Mouse (Mus musculus): ENCODE measurements around the gene Musk. TPM values are rescaled to one million over a fixed set of nuclear protein-coding genes. Genes with fewer than 3 reads are reported as not detected.
"Not testable (repeated sequence)": the region's sequence is repeated elsewhere in the genome, so short reads cannot be mapped to it uniquely, and the experiment has no call there.

Gene Musk
- total and polyA plus RNA-seq, 3 experiments, result not detected

GRCm38 (mm10) chr4:58245544-58245943, 40.2 kb upstream of the Musk start:
- no peaks in the 10 kb centered on the region for H3K4me1 ChIP-seq (ENCODE audit: control insufficient read depth in 1 of 2, insufficient read depth in 2 of 2, low read length in 2 of 2)
- no peaks in the 10 kb centered on the region for H3K9me3 ChIP-seq (replicated peaks; ENCODE audit: insufficient read depth, low read length)
- no peak overlapping the region for H3K4me3 ChIP-seq (ENCODE audit: control insufficient read depth in 1 of 2, insufficient read depth in 1 of 2, low read depth in 2 of 2, low read length in 2 of 2)
- H3K36me3 ChIP-seq (ENCODE audit: control insufficient read depth in 1 of 2, insufficient read depth in 2 of 2, low read length in 2 of 2), result no peaks in the 10 kb centered on the region
- H3K27me3 ChIP-seq (ENCODE audit: control insufficient read depth in 1 of 2, insufficient read depth in 2 of 2, low read length in 2 of 2), result no peaks in the 10 kb centered on the region; a peak in 1 of 4 replicates
- no peak for DNase-seq (ENCODE audit: low read depth, low spot score)
- no peak for TF ChIP-seq ETS1 (IDR thresholded peaks at IDR 0.05; ENCODE audit: low read depth, low read length)
- TF ChIP-seq SIN3A (IDR thresholded peaks at IDR 0.05; ENCODE audit: low read length), result no peak
- no peak for TF ChIP-seq CTCF (IDR thresholded peaks at IDR 0.05 in 2 of 3, conservative IDR thresholded peaks at IDR 0.05 in 1 of 3; ENCODE audit: control insufficient read depth in 1 of 3, insufficient read depth in 1 of 3, low read depth in 2 of 3, low read length in 3 of 3, poor library complexity in 1 of 3, severe bottlenecking in 1 of 3)
- no peak overlapping the region for H3K27ac ChIP-seq (ENCODE audit: control insufficient read depth, low read depth, low read length)
- no peak overlapping the region for H3K9ac ChIP-seq (ENCODE audit: control insufficient read depth, low read depth, low read length, poor library complexity, severe bottlenecking)
- no peaks in the 10 kb centered on the region for H3K79me2 ChIP-seq (ENCODE audit: control insufficient read depth, insufficient read depth, low read length, poor library complexity)

- Histone ChIP-seq H3K4me1 (ENCODE audit: control insufficient read depth in 1 of 2, insufficient read depth in 2 of 2, low read length in 2 of 2) (no peaks in the 10 kb centered on the region), H3K36me3 (ENCODE audit: control insufficient read depth in 1 of 2, insufficient read depth in 2 of 2, low read length in 2 of 2) (no peaks in the 10 kb centered on the region), H3K9me3 (replicated peaks; ENCODE audit: insufficient read depth, low read length) (no peaks in the 10 kb centered on the region), H3K27me3 (ENCODE audit: control insufficient read depth in 1 of 2, insufficient read depth in 2 of 2, low read length in 2 of 2) (no peaks in the 10 kb centered on the region), H3K9ac (ENCODE audit: control insufficient read depth, low read depth, low read length, poor library complexity, severe bottlenecking) (no peak overlapping the region), H3K4me3 (ENCODE audit: control insufficient read depth in 1 of 2, insufficient read depth in 1 of 2, low read depth in 2 of 2, low read length in 2 of 2) (no peak overlapping the region), H3K27ac (ENCODE audit: control insufficient read depth, low read depth, low read length) (no peak overlapping the region), H3K79me2 (ENCODE audit: control insufficient read depth, insufficient read depth, low read length, poor library complexity) (no peaks in the 10 kb centered on the region)
- TF ChIP-seq EP300 (IDR thresholded peaks at IDR 0.05; ENCODE audit: low read depth in 1 of 2, low read length in 2 of 2), result no peak
- TF ChIP-seq MYB (IDR thresholded peaks at IDR 0.05; ENCODE audit: low read depth, low read length), result no peak
- peak; percentile 10 to 44 (median 35); a peak in 4 of 6 replicates for TF ChIP-seq CTCF (IDR thresholded peaks at IDR 0.05 in 2 of 3, conservative IDR thresholded peaks at IDR 0.05 in 1 of 3; ENCODE audit: control insufficient read depth in 1 of 3, insufficient read depth in 1 of 3, low read depth in 2 of 3, low read length in 3 of 3, poor library complexity in 1 of 3, severe bottlenecking in 1 of 3)
- TF ChIP-seq MXI1 (IDR thresholded peaks at IDR 0.05; ENCODE audit: low read depth, low read length), result no peak
- TF ChIP-seq KAT2A (conservative IDR thresholded peaks at IDR 0.05; ENCODE audit: low read depth, low read length), result no peak
- no peak for TF ChIP-seq NRF1 (IDR thresholded peaks at IDR 0.05; ENCODE audit: insufficient read depth, low read depth, low read length, poor library complexity, severe bottlenecking)
- no peak for TF ChIP-seq JUND (IDR thresholded peaks at IDR 0.05; ENCODE audit: low read depth, low read length)
- no peak for TF ChIP-seq SIN3A (IDR thresholded peaks at IDR 0.05; ENCODE audit: low read length)
- peak; percentile 39 for TF ChIP-seq SMC3 (IDR thresholded peaks at IDR 0.05; ENCODE audit: low read depth, low read length)
- no peak for TF ChIP-seq USF1 (IDR thresholded peaks at IDR 0.05; ENCODE audit: low read depth, low read length)
- peak; percentile 14 for TF ChIP-seq RAD21 (IDR thresholded peaks at IDR 0.05; ENCODE audit: low read depth, low read length)
- DNase-seq (ENCODE audit: low read depth, low spot score), result peak; percentile 11
These were observed 33.4 kb upstream of the Musk start for GRCm38 (mm10) chr4:58252381-58252780.

- no peaks in the 10 kb centered on the region for H3K9me3 ChIP-seq (replicated peaks; ENCODE audit: insufficient read depth, low read length)
- DNase-seq (ENCODE audit: low read depth, low spot score), result peak; percentile 40
- no peaks in the 10 kb centered on the region for H3K36me3 ChIP-seq (ENCODE audit: control insufficient read depth in 1 of 2, insufficient read depth in 2 of 2, low read length in 2 of 2)
- no peak overlapping the region for H3K9ac ChIP-seq (ENCODE audit: control insufficient read depth, low read depth, low read length, poor library complexity, severe bottlenecking)
- no peaks in the 10 kb centered on the region for H3K27me3 ChIP-seq (ENCODE audit: control insufficient read depth in 1 of 2, insufficient read depth in 2 of 2, low read length in 2 of 2)
- H3K27ac ChIP-seq (ENCODE audit: control insufficient read depth, low read depth, low read length), result no peak overlapping the region
- TF ChIP-seq CTCF (IDR thresholded peaks at IDR 0.05 in 2 of 3, conservative IDR thresholded peaks at IDR 0.05 in 1 of 3; ENCODE audit: control insufficient read depth in 1 of 3, insufficient read depth in 1 of 3, low read depth in 2 of 3, low read length in 3 of 3, poor library complexity in 1 of 3, severe bottlenecking in 1 of 3) (peak in 1 of 3 experiments; percentile 55; a peak in 2 of 6 replicates), POLR2A (IDR thresholded peaks at IDR 0.05; ENCODE audit: control insufficient read depth in 1 of 2, insufficient read depth in 1 of 2, low read depth in 1 of 2, low read length in 2 of 2, poor library complexity in 1 of 2) (no peak), SIN3A (IDR thresholded peaks at IDR 0.05; ENCODE audit: low read length) (no peak), GATA1 (IDR thresholded peaks at IDR 0.05; ENCODE audit: low read depth, low read length) (no peak), SMC3 (IDR thresholded peaks at IDR 0.05; ENCODE audit: low read depth, low read length) (peak; percentile 48), MYC (IDR thresholded peaks at IDR 0.05; ENCODE audit: low read depth, low read length) (no peak), ZC3H11A (IDR thresholded peaks at IDR 0.05; ENCODE audit: low read depth, low read length) (0 out of 2 replicates have a peak, but pooled peaks have one; percentile 18), POLR2AphosphoS2 (IDR thresholded peaks at IDR 0.05; ENCODE audit: low read length) (no peak), NELFE (IDR thresholded peaks at IDR 0.05; ENCODE audit: low read depth, low read length) (no peak), RAD21 (IDR thresholded peaks at IDR 0.05; ENCODE audit: low read depth, low read length) (peak; percentile 55), MYB (IDR thresholded peaks at IDR 0.05; ENCODE audit: low read depth, low read length) (no peak), RCOR1 (IDR thresholded peaks at IDR 0.05; ENCODE audit: low read depth, low read length) (no peak), KAT2A (conservative IDR thresholded peaks at IDR 0.05; ENCODE audit: low read depth, low read length) (no peak)
- H3K4me3 ChIP-seq (ENCODE audit: control insufficient read depth in 1 of 2, insufficient read depth in 1 of 2, low read depth in 2 of 2, low read length in 2 of 2), result no peak overlapping the region
- no peaks in the 10 kb centered on the region for H3K4me1 ChIP-seq (ENCODE audit: control insufficient read depth in 1 of 2, insufficient read depth in 2 of 2, low read length in 2 of 2)
- no peaks in the 10 kb centered on the region for H3K79me2 ChIP-seq (ENCODE audit: control insufficient read depth, insufficient read depth, low read length, poor library complexity)
These were observed 32.4 kb upstream of the Musk start for GRCm38 (mm10) chr4:58253410-58253809.

- H3K79me2 ChIP-seq (ENCODE audit: control insufficient read depth, insufficient read depth, low read length, poor library complexity); H3K9me3 ChIP-seq (replicated peaks; ENCODE audit: insufficient read depth, low read length); H3K9ac ChIP-seq (ENCODE audit: control insufficient read depth, low read depth, low read length, poor library complexity, severe bottlenecking); H3K36me3 ChIP-seq (ENCODE audit: control insufficient read depth in 1 of 2, insufficient read depth in 2 of 2, low read length in 2 of 2); H3K27me3 ChIP-seq (ENCODE audit: control insufficient read depth in 1 of 2, insufficient read depth in 2 of 2, low read length in 2 of 2); H3K27ac ChIP-seq (ENCODE audit: control insufficient read depth, low read depth, low read length); H3K4me3 ChIP-seq (ENCODE audit: control insufficient read depth in 1 of 2, insufficient read depth in 1 of 2, low read depth in 2 of 2, low read length in 2 of 2); H3K4me1 ChIP-seq (ENCODE audit: control insufficient read depth in 1 of 2, insufficient read depth in 2 of 2, low read length in 2 of 2); DNase-seq (ENCODE audit: low read depth, low spot score): not testable (repeated sequence)
These were observed 25.0 kb upstream of the Musk start for GRCm38 (mm10) chr4:58260767-58261166.
